Mouse (Mus musculus) liver, adult 2 months (tissue): Measurements from ENCODE around the gene Trhr2.

Source experiments
- CTCF ChIP-seq: fragments of 200-500 bp; IDR thresholded peaks from 2 replicates; pipeline ENCODE4 v1.5.1; 2011; ENCODE audit warnings: low read depth, low read length, control low read depth
- POLR2A ChIP-seq: fragments of 200-500 bp; IDR thresholded peaks from 2 replicates; pipeline ENCODE4 v1.6.1; 2011; ENCODE audit warnings: low read length, control low read depth; ENCODE audit not compliant: insufficient read depth; ENCODE audit errors: extremely low read depth

DNA sequence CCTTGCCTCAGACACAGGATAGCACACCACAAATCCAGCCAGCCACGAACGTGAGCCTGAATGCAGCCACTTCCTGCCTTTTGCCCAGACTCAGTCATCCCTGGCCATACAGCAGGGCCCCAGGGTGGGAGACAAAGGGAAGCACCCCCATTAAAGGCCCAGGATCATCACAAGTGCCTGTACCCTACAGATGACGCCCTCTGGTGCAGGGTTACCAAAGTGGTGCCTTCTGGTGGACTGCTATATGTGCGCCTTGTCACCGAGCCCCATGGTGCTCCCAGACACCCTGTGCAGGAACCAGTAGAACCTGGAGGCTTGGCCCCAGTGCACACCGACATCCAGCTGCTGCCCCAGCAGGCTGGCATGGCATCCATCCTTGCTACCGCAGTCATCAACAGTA is 27.0 kb downstream of the Trhr2 start:
- TF ChIP-seq POLR2A (no peak), CTCF (no peak)
